Mouse (Mus musculus): ENCODE measurements at regions not wholly inside any gene's neighbourhood (a gene's known extent, or its start where the extent isn't known, plus 50 kb on each side); places are given as distances from the start of the nearest gene placed in this dataset.

DNA sequence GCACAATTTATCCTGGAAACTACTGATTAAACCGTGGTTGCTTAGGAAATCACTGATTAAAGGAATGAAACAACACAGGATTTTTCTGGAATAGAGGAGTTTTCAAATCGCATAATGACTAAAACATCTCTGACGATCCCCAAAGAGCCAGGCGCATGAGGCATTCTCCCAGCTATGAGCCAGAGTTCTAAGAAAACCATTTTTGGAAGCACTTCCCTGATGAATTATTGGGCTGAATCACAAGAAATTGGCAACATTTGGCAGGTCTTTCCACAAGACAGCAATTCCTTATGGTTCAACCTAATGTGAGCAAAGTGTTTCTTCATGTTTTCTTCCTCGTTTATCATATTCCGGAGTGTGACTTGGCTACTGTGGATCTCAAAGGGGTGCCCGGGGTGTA, 129.3 kb upstream of the Usp24 start:
- TF ChIP-seq POLR2A (IDR thresholded peaks at IDR 0.05; ENCODE audit: borderline replicate concordance, control insufficient read depth, low read depth, low read length) (no peak), CTCF (IDR thresholded peaks at IDR 0.05; ENCODE audit: control insufficient read depth, insufficient read depth, low read length) (no peak)
